Mouse (Mus musculus): ENCODE data around the gene Mettl27.

DNA sequence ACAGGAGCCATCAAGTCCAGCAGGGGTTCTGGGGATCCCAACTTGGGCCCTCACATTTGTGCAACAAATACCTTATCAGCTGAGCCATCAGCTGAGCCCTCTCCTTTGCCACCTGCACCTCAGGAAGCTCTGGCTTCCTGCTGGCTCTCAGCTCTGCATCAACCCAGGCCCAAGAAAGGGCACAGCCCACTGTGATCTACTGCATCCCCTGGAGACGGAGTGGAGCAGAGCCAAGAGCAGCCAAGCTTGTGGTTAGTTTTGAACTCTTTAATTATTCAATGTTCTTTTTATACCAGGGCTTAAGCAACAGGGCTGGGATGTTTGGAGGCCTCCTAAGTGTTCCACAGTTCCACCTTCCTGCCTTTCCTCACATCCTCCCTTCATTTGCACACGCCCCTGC lies 28.3 kb downstream of the Mettl27 start:
- TF ChIP-seq MAFK (IDR thresholded peaks at IDR 0.05; ENCODE audit: insufficient read depth, low read depth, low read length), result no peak
- TF ChIP-seq HCFC1 (IDR thresholded peaks at IDR 0.05; ENCODE audit: borderline replicate concordance, insufficient read depth, low read length), result no peak
- TF ChIP-seq ZNF384 (IDR thresholded peaks at IDR 0.05; ENCODE audit: low read depth, low read length), result no peak
- TF ChIP-seq CHD2 (IDR thresholded peaks at IDR 0.05; ENCODE audit: low read depth, low read length), result no peak
- no peak for TF ChIP-seq ZC3H11A (IDR thresholded peaks at IDR 0.05; ENCODE audit: borderline replicate concordance, low read depth, low read length)
